Mouse (Mus musculus) neutrophil, adult 83 days (primary cell): ENCODE results near the gene Saal1. TPM values are rescaled to one million over a fixed set of nuclear protein-coding genes. Genes with fewer than 3 reads are reported as not detected.

Experiments
- total RNA-seq, 2 experiments: library from RNA; stranded (reverse); gene quantifications; one replicate each; pipeline ENCODE4 v1.2.4; 2023

The Saal1 gene
- 1 to 10 TPM; 7.4 to 7.7 TPM for total RNA-seq

DNA sequence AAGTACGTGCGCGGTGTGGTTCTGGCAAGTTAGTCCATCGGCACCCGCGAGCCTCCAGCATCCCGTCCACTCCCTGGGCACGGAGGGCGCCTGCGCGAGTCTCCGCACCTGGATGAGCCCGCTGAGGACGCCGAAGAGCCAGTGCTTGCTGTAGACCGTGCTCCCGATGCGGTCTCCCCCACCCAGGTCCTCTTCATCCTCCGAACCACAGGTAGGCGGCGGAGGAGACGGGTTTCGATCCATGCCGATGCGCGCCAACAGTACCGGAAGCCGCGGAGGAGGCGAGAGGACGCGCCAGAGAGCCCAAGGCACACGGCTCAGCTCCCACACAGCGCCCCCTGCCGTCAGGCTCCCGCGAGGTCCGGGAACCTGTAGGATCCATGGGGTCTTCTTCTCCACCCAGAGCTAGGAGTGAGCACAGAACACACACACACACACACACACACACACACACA is at the start of gene Saal1:
Gene Saal1 (minus strand): TSS at position 291 of the 455 bp plus-strand sequence.

DNA sequence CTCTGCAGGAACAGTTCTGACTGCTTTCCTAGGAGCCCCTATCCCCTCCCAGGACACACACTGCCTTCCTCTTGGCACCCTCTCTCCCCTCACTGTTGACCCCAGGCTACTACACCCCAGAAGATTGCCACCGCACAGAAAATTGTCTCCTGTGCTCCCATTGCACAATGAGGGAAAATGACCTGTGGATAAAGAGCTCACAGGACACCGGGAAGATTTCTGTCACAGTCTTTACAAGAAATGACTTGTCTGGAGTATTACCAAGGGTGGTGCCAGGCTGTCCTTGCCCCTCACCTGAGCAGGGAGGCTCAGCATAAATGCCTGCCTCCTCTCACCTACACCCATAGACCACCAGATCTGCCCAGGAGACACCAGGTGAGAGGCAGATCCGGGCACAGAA is 41.0 kb upstream of the Saal1 start, which contains the start of gene Saa2:
Gene Saa2 (plus strand): TSS at position 301 of the 400 bp plus-strand sequence.

DNA sequence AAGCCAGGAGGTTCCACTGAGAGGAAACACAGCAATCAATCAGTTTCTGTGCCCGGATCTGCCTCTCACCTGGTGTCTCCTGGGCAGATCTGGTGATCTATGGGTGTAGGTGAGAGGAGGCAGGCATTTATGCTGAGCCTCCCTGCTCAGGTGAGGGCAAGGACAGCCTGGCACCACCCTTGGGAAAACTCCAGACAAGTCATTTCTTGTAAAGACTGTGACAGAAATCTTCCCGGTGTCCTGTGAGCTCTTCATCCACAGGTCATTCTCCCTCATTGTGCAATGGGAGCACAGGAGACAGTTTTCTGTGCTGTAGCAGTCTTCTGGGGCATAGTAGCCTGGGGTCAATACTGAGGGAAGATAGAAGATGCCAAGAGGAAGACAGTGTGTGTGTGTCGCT is 32.4 kb upstream of the Saal1 start, which contains the start of gene Saa1:
Gene Saa1 (minus strand): TSS at position 101 of the 400 bp plus-strand sequence.

DNA sequence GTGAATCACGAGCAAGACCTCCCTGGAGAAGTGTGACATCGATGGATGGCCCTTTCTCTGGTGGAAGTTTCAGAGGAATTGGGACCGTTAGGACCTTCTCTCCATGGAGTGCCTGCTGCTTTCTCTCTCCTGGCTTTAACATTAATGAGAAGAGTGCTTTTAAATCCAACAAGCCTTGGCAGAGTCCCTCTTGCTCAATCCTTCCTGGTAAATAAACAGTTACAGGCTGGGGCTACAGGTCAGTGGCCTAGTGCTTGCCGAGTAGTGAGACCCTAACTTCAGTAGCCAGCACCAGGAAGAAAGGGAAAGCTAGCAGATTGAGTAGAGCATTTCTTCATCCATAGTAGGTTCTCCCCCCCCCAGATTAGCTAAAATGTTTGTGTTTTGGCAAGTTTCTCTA is 22.0 kb upstream of the Saal1 start, which contains the start of gene Saa4:
Gene Saa4 (minus strand): TSS at position 146 of the 400 bp plus-strand sequence.

DNA sequence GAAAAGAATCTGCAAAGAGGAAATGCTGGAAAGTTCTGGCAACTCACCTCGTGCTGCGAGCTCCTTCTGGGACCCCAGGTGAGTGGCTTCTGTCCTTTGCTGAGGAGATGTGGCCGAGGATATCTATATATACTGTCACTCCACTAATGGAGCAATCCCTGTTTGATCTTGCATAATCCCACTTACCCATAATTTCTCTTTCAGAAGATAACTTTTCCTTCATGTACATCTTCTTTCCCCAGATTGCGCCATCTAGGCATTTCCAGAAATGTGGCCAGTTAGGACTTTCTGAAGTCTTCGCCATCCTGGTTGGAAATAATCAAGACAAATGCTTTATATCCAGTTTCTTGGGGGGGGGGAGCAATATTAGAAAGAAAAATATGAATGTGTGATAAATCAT is 5.1 kb upstream of the Saal1 start, which contains the start of gene Saa3:
Gene Saa3 (minus strand): TSS at position 101 of the 400 bp plus-strand sequence.

DNA sequence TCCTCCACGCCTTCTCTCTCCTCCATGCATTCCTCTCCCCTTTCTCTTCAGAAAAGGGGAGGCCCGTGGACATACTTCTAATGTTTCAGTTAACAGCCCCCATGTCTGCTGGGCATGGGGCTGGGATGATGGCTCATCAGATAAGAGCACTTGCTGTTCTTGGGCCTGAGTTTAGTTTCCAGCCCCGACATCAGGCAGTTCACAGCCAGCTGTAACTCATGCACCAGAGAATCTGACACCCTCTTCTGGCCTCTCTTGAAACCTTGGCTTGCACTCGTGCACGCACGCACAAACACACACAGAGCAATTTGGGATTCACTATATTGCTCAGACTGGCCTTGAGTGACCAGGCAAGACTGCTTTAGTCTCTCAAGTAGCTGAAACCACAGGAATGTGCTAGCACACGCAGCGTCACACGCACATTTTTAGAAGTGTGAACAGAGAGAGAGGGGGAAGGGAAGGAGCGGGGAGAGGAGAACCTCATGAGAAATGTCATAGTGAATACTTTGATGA is 38.3 kb downstream of the Saal1 start, which contains the start of gene Tph1:
Gene Tph1 (minus strand): TSS at position 378 of the 513 bp plus-strand sequence.

DNA sequence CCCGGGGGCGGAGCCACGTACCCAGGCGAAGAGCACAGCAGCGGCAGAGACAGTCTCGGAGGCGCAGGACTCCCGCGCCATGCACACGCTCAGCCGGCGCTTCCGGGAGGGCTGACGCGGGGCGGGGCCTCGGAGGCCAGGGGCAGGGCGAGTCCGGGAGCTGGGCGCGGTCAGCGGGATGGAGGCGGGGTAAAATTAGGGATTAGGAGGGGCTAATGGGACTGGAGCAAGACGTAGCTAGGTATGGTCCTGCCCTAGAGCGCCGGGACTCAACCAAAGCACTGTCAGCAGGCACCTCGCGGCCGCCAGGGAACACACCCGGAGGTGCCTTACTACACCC is 70.8 kb downstream of the Saal1 start, which contains the start of gene Sergef:
Gene Sergef (minus strand): TSS at position 116 of the 340 bp plus-strand sequence.

Other genes with a start within 250 kb of the Saal1 start
- gene Sergef, start 70.9 kb downstream of the Saal1 start, total RNA-seq: 1 to 10 TPM; 5.4 to 9.0 TPM
- not detected for gene Tph1, start 38.1 kb downstream of the Saal1 start, total RNA-seq
- gene Saa3, start 5.0 kb upstream of the Saal1 start, total RNA-seq: under 1 TPM; 0.90 to 0.95 TPM
- not detected for gene Saa4, start 21.9 kb upstream of the Saal1 start, total RNA-seq
- gene Saa1, start 32.3 kb upstream of the Saal1 start, total RNA-seq: not detected
- gene Saa2, start 41.1 kb upstream of the Saal1 start, total RNA-seq: not detected
- 10 to 100 TPM; 31.7 to 35.9 TPM for gene Hps5, start 85.4 kb upstream of the Saal1 start, total RNA-seq
- gene Gtf2h1, start 85.4 kb upstream of the Saal1 start, total RNA-seq: 10 to 100 TPM; 21.3 to 29.0 TPM
- 100 to 1,000 TPM; 378 to 384 TPM for gene Ldha, start 130.8 kb upstream of the Saal1 start, total RNA-seq
- under 1 TPM; 0.75 to 0.77 TPM for gene Ldhc, start 150.5 kb upstream of the Saal1 start, total RNA-seq
- gene Tsg101, start 209.3 kb upstream of the Saal1 start, total RNA-seq: 10 to 100 TPM; 32.1 to 36.2 TPM
- 10 to 100 TPM; 10.9 to 17.9 TPM for gene Uevld, start 247.8 kb upstream of the Saal1 start, total RNA-seq